Mouse (Mus musculus) intestine, embryonic 14.5 days (tissue): ENCODE results near the gene Dedd. TPM values are rescaled to one million over a fixed set of nuclear protein-coding genes. Genes with fewer than 3 reads are reported as not detected.
"Not testable (repeated sequence)": the region's sequence is repeated elsewhere in the genome, so short reads cannot be mapped to it uniquely, and the experiment has no call there.

ENCODE experiments used
- ATAC-seq: fragments of 200-750 bp; cut with Nextera tagmentation; replicated peaks from 2 replicates; pipeline ENCODE4 v1.8.0; 2017; ENCODE audit warnings: low read depth, moderate number of reproducible peaks, moderate TSS enrichment, moderate library complexity; ENCODE audit not compliant: low FRiP score, low TSS enrichment
- DNase-seq: peaks from one replicate; pipeline ENCODE4 v3.0.0-alpha.2; 2018; ENCODE audit warnings: low spot score
- H3K27ac ChIP-seq: fragments of 300-500 bp; sonication (generic); 2 replicates; pipeline ENCODE4 v1.5.1; 2014; ENCODE audit warnings: low read depth, mild to moderate bottlenecking, control low read depth
- H3K27me3 ChIP-seq: fragments of 300-500 bp; sonication (generic); replicated peaks from 2 replicates; pipeline ENCODE4 v1.6.1; 2014; ENCODE audit warnings: low read length, control low read depth; ENCODE audit not compliant: control insufficient read depth, insufficient read depth
- H3K36me3 ChIP-seq: fragments of 300-500 bp; sonication (generic); 2 replicates; pipeline ENCODE4 v1.6.1; 2014; ENCODE audit warnings: low read length, control low read depth; ENCODE audit not compliant: control insufficient read depth, insufficient read depth
- H3K4me1 ChIP-seq: fragments of 300-500 bp; sonication (generic); replicated peaks from 2 replicates; pipeline ENCODE4 v1.6.1; 2014; ENCODE audit warnings: low read length, control low read depth, mixed read lengths; ENCODE audit not compliant: control insufficient read depth, insufficient read depth
- H3K4me2 ChIP-seq: fragments of 300-500 bp; sonication (generic); 2 replicates; pipeline ENCODE4 v1.6.1; 2014; ENCODE audit warnings: low read length
- H3K4me3 ChIP-seq: fragments of 300-500 bp; sonication (generic); 2 replicates; pipeline ENCODE4 v1.5.1; 2014; ENCODE audit warnings: low read depth, low read length, control low read depth, mixed read lengths
- H3K9ac ChIP-seq: fragments of 300-500 bp; sonication (generic); 2 replicates; pipeline ENCODE4 v1.6.1; 2014; ENCODE audit warnings: mild to moderate bottlenecking, low read length
- H3K9me3 ChIP-seq: fragments of 300-500 bp; sonication (generic); 2 replicates; pipeline ENCODE4 v1.6.1; 2016; ENCODE audit warnings: low read length, control low read depth; ENCODE audit not compliant: control insufficient read depth
- WGBS: fragments of 180-500 bp; shearing (Covaris S2); extraction: QIAGEN DNeasy Blood & Tissue Kit; methylation state at CpG from one replicate; pipeline ENCODE4 v1.1.7; 2014; 5-methylcytosine and 5-hydroxymethylcytosine counted together
- polyA plus RNA-seq: library from polyadenylated mRNA; unstranded; fragments of >200 nt; fragmentation: Nextera tagmentation; extraction: Ambion mirVana; gene quantifications from 2 replicates; pipeline ENCODE4 v1.2.1, GENCODE M21; 2014

Dedd gene
- polyA plus RNA-seq, 1 experiment from 2014 or later, result 43.8 TPM

DNA sequence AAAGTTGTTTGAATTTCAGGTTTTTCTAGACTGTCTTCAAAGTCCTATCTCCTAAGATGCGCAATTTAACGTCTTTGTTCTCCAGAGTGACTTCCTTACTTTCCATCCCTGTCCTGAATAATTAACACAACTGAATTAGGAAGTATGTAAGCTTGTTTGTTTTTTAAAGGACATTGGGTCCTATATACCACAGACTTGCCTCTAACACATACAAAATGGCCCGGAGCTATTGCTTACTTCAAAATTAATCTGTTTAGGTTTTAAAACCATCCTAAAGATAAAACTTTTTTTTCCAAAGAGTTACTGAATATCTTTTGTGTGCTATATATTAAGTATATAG lies 33.9 kb upstream of the Dedd start:
- Histone ChIP-seq H3K27ac (peak overlapping the region; percentile 98), H3K9ac (peak overlapping the region; percentile 86), H3K36me3 (peaks cover under 1% of the 10 kb centered on the region), H3K27me3 (0 out of 2 replicates have a peak, but pooled peaks cover 3% of the 10 kb centered on the region), H3K4me1 (peaks cover 7% of the 10 kb centered on the region), H3K9me3 (no peaks in the 10 kb centered on the region), H3K4me3 (peak overlapping the region; percentile 85), H3K4me2 (peak overlapping the region; percentile 87)
- WGBS, result 11% methylated on average over 3 of the region's 3 CpGs
- DNase-seq (no peak), ATAC-seq (peak; percentile 18; the same call in 1 of the 2 replicates)

DNA sequence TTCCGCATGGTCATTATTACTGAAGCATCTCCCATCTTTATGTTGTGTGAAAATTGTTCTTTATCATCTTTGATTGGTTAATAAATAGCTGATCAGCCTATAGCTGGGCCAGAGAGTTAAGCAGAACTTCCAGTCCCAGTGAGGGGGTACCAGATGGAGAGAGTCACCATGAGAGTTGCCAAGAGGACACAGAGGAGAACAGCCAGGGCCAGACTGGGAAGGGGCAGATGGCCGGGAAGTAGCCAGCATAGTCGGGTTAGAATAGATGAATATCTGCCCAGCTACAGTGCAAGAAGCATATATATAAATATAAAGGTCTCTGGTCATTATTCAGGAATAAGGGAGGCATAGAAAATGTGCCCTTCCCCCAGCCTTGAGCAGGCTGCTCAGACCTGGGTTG lies 30.7 kb upstream of the Dedd start:
- H3K4me3 ChIP-seq, result no peak overlapping the region
- DNase-seq (no peak), ATAC-seq (no peak)
- 58% methylated on average over 3 of the region's 3 CpGs for WGBS
- H3K36me3 ChIP-seq, result no peaks in the 10 kb centered on the region
- H3K4me1 ChIP-seq, result peaks cover 7% of the 10 kb centered on the region
- no peak overlapping the region for H3K9ac ChIP-seq
- 0 out of 2 replicates have a peak, but pooled peaks cover 3% of the 10 kb centered on the region for H3K27me3 ChIP-seq
- no peak overlapping the region for H3K27ac ChIP-seq
- H3K9me3 ChIP-seq, result no peaks in the 10 kb centered on the region
- no peak overlapping the region for H3K4me2 ChIP-seq

DNA sequence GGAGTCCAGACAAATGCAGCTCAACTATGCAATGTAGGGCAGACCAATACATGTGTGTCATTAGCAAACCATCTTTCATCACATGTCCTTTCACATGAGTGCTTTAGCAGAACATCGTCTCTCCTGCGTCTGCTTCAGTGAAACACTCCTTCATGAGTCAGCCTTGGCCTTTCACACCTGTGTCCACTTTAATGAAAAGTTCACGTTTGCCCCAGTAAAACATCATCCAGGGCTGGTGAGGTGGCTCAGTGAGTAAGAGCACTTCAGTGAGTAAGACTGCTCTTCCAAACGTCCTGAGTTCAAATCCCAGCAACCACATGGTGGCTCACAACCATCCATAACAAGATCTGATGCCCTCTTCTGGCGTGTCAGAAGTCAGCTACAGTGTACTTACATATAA lies 22.8 kb upstream of the Dedd start:
- H3K27ac ChIP-seq, DNase-seq, H3K4me2 ChIP-seq, ATAC-seq, H3K9me3 ChIP-seq, H3K27me3 ChIP-seq, H3K9ac ChIP-seq, H3K4me3 ChIP-seq, H3K36me3 ChIP-seq, H3K4me1 ChIP-seq: not testable (repeated sequence)
- WGBS, result 70% methylated on average over 5 of the region's 5 CpGs

DNA sequence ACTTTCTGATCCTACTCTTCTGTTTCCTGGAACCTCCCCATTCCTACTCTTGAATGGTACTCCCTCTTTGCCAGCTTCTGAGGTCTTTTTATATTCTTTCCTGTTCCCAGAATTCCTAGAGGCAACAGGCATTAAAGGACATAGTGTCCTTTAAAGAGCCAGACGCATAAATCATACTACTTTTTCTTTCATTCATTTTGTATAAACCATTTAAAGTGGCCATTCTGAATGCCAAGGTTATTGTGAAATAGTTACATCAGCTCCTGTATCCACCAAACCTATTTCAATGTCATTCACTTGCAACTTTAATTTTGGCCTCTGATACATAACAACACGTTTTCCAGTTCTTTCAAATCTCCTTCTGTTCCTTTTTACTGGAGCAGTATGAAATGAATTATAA lies 19.6 kb upstream of the Dedd start:
- WGBS, result 72% methylated on average over 2 of the region's 2 CpGs

DNA sequence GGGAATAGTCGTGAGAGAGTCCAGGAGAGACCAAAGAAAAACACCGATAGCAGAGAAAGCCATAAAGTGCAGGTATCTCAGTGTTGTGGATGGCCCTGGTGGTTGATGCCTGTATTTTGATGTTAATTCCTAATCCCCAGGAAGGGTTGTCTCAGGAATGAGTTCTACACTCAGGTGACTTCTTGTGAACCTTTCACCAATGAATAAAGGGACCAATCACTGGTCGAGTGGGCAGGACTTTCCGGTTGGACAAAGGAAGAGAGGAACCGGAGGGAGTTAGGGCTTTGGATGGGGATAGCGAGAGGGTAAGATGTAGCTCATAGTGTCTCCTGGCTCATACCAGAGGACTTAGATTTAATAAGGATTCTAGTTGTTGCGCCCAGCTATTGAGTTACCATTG lies 9.2 kb upstream of the Dedd start:
- DNase-seq (no peak), ATAC-seq (no peak)
- Histone ChIP-seq H3K4me3 (0 out of 2 replicates have a peak overlapping the region, but pooled peaks have one; percentile 8), H3K4me2 (peak overlapping the region; percentile 11), H3K4me1 (no peaks in the 10 kb centered on the region), H3K9me3 (no peaks in the 10 kb centered on the region), H3K27me3 (no peaks in the 10 kb centered on the region), H3K9ac (no peak overlapping the region), H3K27ac (no peak overlapping the region), H3K36me3 (no peaks in the 10 kb centered on the region)
- 19% methylated on average over 7 of the region's 7 CpGs for WGBS

More for the DNA sequence above, 19.6 kb upstream of the Dedd start:
- Histone ChIP-seq H3K36me3 (no peaks in the 10 kb centered on the region), H3K27me3 (no peaks in the 10 kb centered on the region), H3K9ac (no peak overlapping the region), H3K9me3 (no peaks in the 10 kb centered on the region), H3K4me2 (no peak overlapping the region), H3K4me3 (no peak overlapping the region), H3K4me1 (no peaks in the 10 kb centered on the region), H3K27ac (no peak overlapping the region)
- no peak for DNase-seq
- no peak for ATAC-seq

DNA sequence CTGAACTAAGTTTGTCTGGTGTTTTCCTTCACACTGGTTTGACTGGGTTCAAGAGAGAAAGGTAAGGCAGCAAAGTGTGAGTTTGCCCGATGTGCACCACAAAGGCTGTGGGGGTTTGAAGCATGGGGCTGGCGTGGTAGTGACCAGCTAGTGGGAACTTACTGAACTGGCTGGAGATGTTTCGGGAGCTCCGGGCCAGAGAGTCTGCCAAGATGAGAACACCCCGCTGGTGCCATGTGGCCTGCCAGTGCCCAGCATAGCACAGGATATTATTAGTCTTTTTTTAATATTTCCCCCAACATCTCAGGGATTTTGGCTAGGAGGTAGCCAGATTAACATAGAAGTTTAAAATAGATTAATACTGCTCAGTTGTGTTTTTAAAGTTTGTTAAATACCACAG lies 8.8 kb upstream of the Dedd start:
- Histone ChIP-seq H3K4me2 (peak overlapping the region; percentile 11), H3K4me3 (0 out of 2 replicates have a peak overlapping the region, but pooled peaks have one; percentile 8), H3K36me3 (no peaks in the 10 kb centered on the region), H3K9me3 (no peaks in the 10 kb centered on the region), H3K4me1 (no peaks in the 10 kb centered on the region), H3K27me3 (no peaks in the 10 kb centered on the region), H3K9ac (no peak overlapping the region), H3K27ac (no peak overlapping the region)
- 26% methylated on average over 5 of the region's 5 CpGs for WGBS
- ATAC-seq (no peak), DNase-seq (no peak)

DNA sequence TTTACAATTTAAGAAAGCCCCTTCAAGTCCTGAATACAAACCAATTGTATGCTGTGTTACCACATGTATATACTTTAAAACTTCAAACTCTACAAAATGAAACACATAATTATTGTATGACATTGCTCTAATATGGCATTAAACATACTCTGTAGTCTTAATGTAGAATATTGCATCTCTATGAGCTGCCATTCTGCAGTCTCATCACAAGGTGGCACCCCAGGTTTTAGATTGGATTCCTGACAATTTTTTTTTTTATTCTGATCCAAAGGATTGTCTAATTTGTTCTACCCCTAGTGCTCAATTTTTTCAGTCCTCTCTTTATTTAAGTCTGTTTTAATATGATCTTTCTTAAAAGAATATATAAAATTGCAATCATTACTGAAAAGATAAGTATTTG lies 7.5 kb upstream of the Dedd start:
- DNase-seq (no peak), ATAC-seq (no peak)
- Histone ChIP-seq H3K27ac (no peak overlapping the region), H3K4me2 (no peak overlapping the region), H3K36me3 (no peaks in the 10 kb centered on the region), H3K9ac (no peak overlapping the region), H3K9me3 (no peaks in the 10 kb centered on the region), H3K27me3 (no peaks in the 10 kb centered on the region), H3K4me1 (no peaks in the 10 kb centered on the region), H3K4me3 (no peak overlapping the region)

DNA sequence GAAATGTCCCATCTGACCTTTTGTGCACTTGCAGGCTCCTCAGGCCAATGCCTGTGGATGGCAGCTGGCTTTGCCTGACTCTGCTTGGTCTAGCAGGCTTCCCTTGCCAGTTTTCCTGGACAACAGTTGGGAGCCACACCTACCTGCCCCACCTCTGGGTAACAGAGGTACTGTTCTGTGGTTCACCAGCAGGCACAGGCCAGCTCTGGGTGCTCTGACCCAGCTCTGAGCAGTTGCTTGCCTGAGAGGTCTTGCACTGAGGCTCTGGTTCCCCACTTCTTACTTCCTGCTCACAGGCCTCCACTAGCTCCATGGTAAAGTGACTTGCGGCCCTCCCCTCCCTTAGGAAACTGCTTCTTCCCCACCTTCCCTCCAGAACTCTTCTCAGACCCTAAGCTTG lies 6.9 kb upstream of the Dedd start:
- WGBS, result 67% methylated on average over 1 of the region's 1 CpGs

DNA sequence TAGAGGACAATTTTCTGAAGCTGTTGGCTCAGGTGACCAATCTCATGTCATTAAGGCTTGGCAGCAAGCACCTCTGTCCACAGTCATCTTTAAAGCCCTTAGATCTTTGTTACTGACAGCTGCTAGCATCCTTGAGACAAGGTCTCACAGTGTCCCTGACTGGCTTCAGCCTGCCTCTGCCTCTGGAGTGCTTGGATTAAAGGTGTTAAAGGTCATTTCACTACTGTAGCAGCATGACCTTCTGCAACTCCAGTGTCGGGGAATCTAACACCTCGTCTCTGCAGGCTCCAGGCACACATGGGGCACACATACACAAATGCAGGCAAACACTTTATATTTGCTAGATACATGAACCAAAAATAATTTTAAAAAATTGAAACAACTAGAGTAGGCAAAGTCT lies 3.4 kb upstream of the Dedd start:
- Histone ChIP-seq H3K36me3 (no peaks in the 10 kb centered on the region), H3K4me1 (peaks cover 13% of the 10 kb centered on the region; the same call in 1 of the 2 replicates), H3K9me3 (no peaks in the 10 kb centered on the region), H3K27ac (no peak overlapping the region), H3K27me3 (no peaks in the 10 kb centered on the region), H3K4me2 (no peak overlapping the region), H3K9ac (no peak overlapping the region), H3K4me3 (no peak overlapping the region)
- no peak for DNase-seq
- ATAC-seq, result no peak
- 84% methylated on average over 2 of the region's 2 CpGs for WGBS

More for the DNA sequence above, 6.9 kb upstream of the Dedd start:
- Histone ChIP-seq H3K36me3 (no peaks in the 10 kb centered on the region), H3K27me3 (no peaks in the 10 kb centered on the region), H3K4me1 (no peaks in the 10 kb centered on the region), H3K9me3 (no peaks in the 10 kb centered on the region), H3K4me3 (no peak overlapping the region), H3K9ac (no peak overlapping the region), H3K4me2 (no peak overlapping the region), H3K27ac (no peak overlapping the region)
- ATAC-seq, result no peak; the same call in 1 of the 2 replicates
- DNase-seq, result no peak
